Mouse (Mus musculus) ES-Bruce4 (cell line): ENCODE results near the gene Hivep3. TPM values are rescaled to one million over a fixed set of nuclear protein-coding genes. Genes with fewer than 3 reads are reported as not detected.
A peak's percentile ranks its signal among the peaks of the same experiment; 100 is the strongest.

Experiments
- H3K27ac ChIP-seq: 2 replicates; pipeline ENCODE4 v1.5.1; 2012; ENCODE audit warnings: low read length, inconsistent platforms; ENCODE audit not compliant: insufficient read depth
- H3K27me3 ChIP-seq: 2 replicates; pipeline ENCODE4 v1.6.1; 2012; ENCODE audit warnings: mild to moderate bottlenecking, low read length, inconsistent platforms; ENCODE audit not compliant: control insufficient read depth, poor library complexity, insufficient read depth, severe bottlenecking
- H3K36me3 ChIP-seq: 2 replicates; pipeline ENCODE4 v1.6.1; 2012; ENCODE audit warnings: inconsistent platforms, mild to moderate bottlenecking, low read length, moderate library complexity; ENCODE audit not compliant: control insufficient read depth, poor library complexity, insufficient read depth, severe bottlenecking
- H3K4me1 ChIP-seq: one replicate; pipeline ENCODE4 v1.8.1; 2011; ENCODE audit warnings: low read length; ENCODE audit not compliant: control insufficient read depth, insufficient read depth
- H3K4me3 ChIP-seq: 2 replicates; pipeline ENCODE4 v1.5.1; 2011; ENCODE audit warnings: low read depth, mild to moderate bottlenecking, low read length
- H3K9ac ChIP-seq: 2 replicates; pipeline ENCODE4 v1.6.1; 2012; ENCODE audit warnings: low read depth, mild to moderate bottlenecking, inconsistent platforms; ENCODE audit not compliant: poor library complexity, severe bottlenecking
- H3K9me3 ChIP-seq: replicated peaks from 2 replicates; pipeline ENCODE4 v1.6.1; 2012; ENCODE audit warnings: mild to moderate bottlenecking, low read length, inconsistent platforms; ENCODE audit not compliant: control insufficient read depth, poor library complexity, insufficient read depth, severe bottlenecking
- CTCF ChIP-seq: IDR thresholded peaks from one replicate; pipeline ENCODE4 v1.8.1; 2011; ENCODE audit warnings: low read depth, low read length
- EP300 ChIP-seq: IDR thresholded peaks from 2 replicates; pipeline ENCODE4 v1.6.1; 2011; ENCODE audit warnings: low read depth, low read length; ENCODE audit not compliant: insufficient read depth
- POLR2A ChIP-seq: IDR thresholded peaks from one replicate; pipeline ENCODE4 v1.8.1; 2011; ENCODE audit warnings: low read length; ENCODE audit not compliant: insufficient read depth
- polyA plus RNA-seq: library from polyadenylated mRNA; stranded (reverse); fragments of >200 nt; gene quantifications from 2 replicates; pipeline ENCODE4 v1.2.4, GENCODE M21; 2011; ENCODE audit warnings: low read depth; ENCODE audit not compliant: missing spikeins, insufficient read depth, insufficient read length

Hivep3 gene
- polyA plus RNA-seq, 1 experiment, result 0.79 TPM

DNA sequence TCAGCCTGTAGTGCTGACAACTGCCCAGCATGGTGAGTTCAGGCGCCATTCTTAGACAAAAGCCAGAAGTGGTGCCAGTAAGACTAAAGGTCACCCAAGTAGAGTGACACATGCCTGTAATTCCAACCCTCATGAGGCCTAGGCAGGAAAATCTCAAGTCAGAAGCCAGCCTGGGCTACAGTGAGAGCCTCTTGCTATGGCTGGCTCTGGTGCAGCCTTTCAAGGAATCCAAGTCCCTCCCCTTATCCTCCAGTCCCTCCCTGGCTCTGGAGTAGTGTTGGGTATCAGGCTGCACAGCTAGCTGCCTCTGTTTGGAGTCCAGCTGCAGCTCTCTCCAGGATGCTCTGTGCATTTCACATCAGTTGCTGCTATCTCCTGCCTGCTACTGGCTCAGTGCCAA lies 408.2 kb downstream of the Hivep3 start:
- Histone ChIP-seq H3K36me3 (no peaks in the 10 kb centered on the region), H3K27me3 (no peaks in the 10 kb centered on the region), H3K4me1 (no peaks in the 10 kb centered on the region), H3K9ac (no peak overlapping the region), H3K4me3 (no peak overlapping the region), H3K27ac (no peak overlapping the region), H3K9me3 (no peaks in the 10 kb centered on the region)
- TF ChIP-seq EP300 (no peak), CTCF (no peak)

DNA sequence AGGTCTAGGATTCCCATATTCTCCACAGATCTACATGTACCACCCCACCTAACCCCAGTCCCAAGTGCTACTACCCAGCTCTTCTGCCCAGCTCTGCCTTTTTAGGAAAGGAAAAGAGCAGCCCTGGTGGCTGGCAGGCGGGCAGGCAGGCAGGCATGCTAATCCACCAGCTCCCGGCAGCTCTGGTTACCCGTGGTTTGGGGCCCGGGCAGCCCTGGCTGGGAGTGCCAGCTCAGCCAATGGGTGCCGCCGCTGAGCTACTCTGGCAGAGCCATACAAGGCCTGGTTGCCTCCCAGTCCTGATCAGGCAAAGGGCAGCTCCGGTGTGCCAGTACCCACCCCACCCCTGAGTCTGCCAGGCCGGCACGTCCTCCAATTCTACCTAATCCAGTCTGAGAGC lies 409.3 kb downstream of the Hivep3 start:
- TF ChIP-seq EP300, result no peak
- TF ChIP-seq CTCF, result no peak
- TF ChIP-seq POLR2A, result no peak

GRCm38 (mm10) chr4:120144343-120144742 lies 410.8 kb downstream of the Hivep3 start:
- Histone ChIP-seq H3K4me1 (peaks cover 3% of the 10 kb centered on the region), H3K9me3 (no peaks in the 10 kb centered on the region), H3K27ac (no peak overlapping the region), H3K9ac (no peak overlapping the region), H3K27me3 (no peaks in the 10 kb centered on the region), H3K4me3 (no peak overlapping the region), H3K36me3 (no peaks in the 10 kb centered on the region)
- TF ChIP-seq EP300, result no peak
- TF ChIP-seq CTCF, result no peak
- no peak for TF ChIP-seq POLR2A

More for the DNA sequence above, 409.3 kb downstream of the Hivep3 start:
- Histone ChIP-seq H3K9ac (no peak overlapping the region), H3K27ac (no peak overlapping the region), H3K27me3 (no peaks in the 10 kb centered on the region), H3K4me1 (no peaks in the 10 kb centered on the region), H3K36me3 (no peaks in the 10 kb centered on the region), H3K9me3 (no peaks in the 10 kb centered on the region), H3K4me3 (no peak overlapping the region)

GRCm38 (mm10) chr4:120145931-120146330 lies 412.3 kb downstream of the Hivep3 start:
- no peaks in the 10 kb centered on the region for H3K27me3 ChIP-seq
- H3K4me3 ChIP-seq, result no peak overlapping the region
- H3K36me3 ChIP-seq, result no peaks in the 10 kb centered on the region
- no peak overlapping the region for H3K9ac ChIP-seq
- TF ChIP-seq POLR2A (no peak), EP300 (no peak), CTCF (no peak)
- no peak overlapping the region for H3K27ac ChIP-seq
- H3K9me3 ChIP-seq, result no peaks in the 10 kb centered on the region
- H3K4me1 ChIP-seq, result peaks cover 3% of the 10 kb centered on the region

GRCm38 (mm10) chr4:120148291-120149141 lies 414.9 kb downstream of the Hivep3 start:
- Histone ChIP-seq H3K4me1 (peaks cover 3% of the 10 kb centered on the region), H3K27ac (no peak overlapping the region), H3K9ac (no peak overlapping the region), H3K9me3 (no peaks in the 10 kb centered on the region), H3K4me3 (peak overlapping the region; percentile 24), H3K36me3 (no peaks in the 10 kb centered on the region), H3K27me3 (no peaks in the 10 kb centered on the region)
- TF ChIP-seq EP300 (no peak), POLR2A (no peak), CTCF (no peak)

DNA sequence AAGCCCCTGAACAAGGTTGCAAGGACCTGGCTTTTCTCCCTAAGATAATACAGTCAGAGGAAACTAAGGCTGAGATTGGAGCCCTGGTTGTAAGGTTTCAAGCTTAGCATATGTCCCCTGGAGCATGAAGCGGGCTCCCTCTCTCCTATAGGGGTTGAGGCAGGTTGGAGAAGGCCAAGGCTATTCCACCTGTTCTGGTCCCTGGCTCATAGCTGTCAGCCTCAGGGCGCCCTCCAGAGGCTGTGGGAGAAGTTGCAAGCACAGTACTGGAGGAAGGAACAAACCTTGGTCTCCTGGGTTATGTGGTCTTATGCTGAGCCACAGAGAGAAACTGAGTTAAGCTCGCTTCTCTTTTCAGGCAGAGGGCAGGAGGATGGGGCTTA lies 415.5 kb downstream of the Hivep3 start:
- H3K27me3 ChIP-seq, result no peaks in the 10 kb centered on the region
- H3K27ac ChIP-seq, result no peak overlapping the region
- no peaks in the 10 kb centered on the region for H3K36me3 ChIP-seq
- no peak overlapping the region for H3K4me3 ChIP-seq
- H3K9me3 ChIP-seq, result no peaks in the 10 kb centered on the region
- no peak overlapping the region for H3K9ac ChIP-seq
- H3K4me1 ChIP-seq, result peaks cover 3% of the 10 kb centered on the region
- peak; percentile 89 for TF ChIP-seq CTCF
- TF ChIP-seq POLR2A, result no peak
